Mouse (Mus musculus) megakaryocyte, embryonic 14.5 days (primary cell): ENCODE measurements around the gene Mcat.

Source experiments
- FLI1 ChIP-seq: IDR thresholded peaks from 2 replicates; pipeline ENCODE4 v1.6.1; 2012; ENCODE audit warnings: low read length, inconsistent platforms, mixed read lengths
- GATA1 ChIP-seq: IDR thresholded peaks from 3 replicates; pipeline ENCODE4 v1.6.1; 2012; ENCODE audit warnings: mixed read lengths, low read length, inconsistent platforms, borderline replicate concordance

DNA sequence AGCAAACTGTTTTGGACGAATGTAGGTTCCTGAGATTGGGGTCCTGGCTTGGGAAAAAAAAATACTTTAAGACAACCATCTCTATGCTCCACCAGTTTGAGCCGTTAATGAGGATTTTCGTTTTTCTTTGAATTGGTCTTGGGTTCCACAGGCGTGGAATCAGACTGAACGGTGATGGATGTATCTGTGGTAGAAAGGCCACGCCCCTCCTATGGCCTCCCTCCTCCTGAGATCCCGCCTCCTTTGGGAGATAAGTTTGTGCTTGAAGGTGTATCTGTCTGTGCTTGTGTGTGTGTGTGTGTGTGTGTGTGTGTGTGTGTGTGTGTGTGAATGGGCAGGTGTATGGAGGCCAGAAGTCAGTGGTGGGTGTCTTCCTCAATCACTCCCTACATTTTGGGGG lies 31.0 kb downstream of the Mcat start:
- TF ChIP-seq GATA1 = no peak
- no peak for TF ChIP-seq FLI1
